Mouse (Mus musculus): ENCODE data around the gene Olfr1226.
"Not testable (repeated sequence)": the region's sequence is repeated elsewhere in the genome, so short reads cannot be mapped to it uniquely, and the experiment has no call there.

Olfr1226 gene

DNA sequence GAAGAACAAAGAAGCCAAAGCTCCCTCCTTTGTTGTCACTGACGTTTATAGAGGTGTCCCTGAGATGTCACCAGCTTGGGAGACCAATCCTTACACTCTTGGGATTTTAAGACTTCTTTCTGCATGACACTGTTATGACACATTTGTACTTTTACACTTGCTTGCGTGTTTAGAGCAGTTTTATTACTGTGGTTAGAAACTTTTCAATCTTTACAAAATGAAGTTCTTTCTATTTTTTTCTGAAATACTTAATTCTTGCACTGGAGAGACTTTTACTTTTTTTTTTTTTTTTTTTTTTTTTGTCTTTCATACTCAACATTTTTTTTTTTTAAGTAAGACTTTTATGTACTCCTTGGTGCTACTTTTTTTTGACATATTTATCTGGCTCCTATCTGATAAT lies at the start of gene Olfr1226:
TSS of gene Olfr1226 (minus strand) at position 101 of the 400 bp plus-strand sequence.
- no peak for DNase-seq

DNA sequence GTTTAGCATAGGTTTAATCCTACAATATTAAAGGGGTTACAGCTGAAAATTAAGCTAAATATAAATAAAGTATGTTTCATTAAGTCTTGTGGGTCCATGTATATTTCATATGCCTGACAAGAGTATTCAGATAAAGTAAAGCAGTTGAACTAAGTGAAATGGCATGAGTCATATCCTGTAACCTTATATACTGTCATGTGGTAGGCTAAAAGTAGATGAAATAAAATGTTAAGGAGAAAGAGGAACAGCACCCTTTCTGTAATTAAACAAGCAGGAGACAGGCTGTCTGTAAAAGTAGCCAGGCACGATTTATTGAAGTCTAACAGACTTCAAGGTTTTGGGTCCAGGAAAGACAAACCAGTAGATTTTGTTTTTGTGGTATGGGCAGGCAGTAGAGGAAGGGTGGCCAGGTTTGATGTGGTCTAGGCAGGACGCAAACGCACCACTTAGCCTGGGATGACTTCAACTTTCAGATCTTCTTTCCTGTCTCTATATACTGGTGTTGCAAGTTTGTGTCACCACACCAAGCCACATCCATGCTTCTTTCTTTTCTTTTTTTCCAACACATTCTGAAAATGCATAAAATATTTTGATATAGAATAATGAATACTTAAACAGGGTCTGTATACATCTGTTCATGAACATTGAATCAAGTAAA lies 3.4 kb downstream of the Olfr1226 start:
- DNase-seq: no peak

DNA sequence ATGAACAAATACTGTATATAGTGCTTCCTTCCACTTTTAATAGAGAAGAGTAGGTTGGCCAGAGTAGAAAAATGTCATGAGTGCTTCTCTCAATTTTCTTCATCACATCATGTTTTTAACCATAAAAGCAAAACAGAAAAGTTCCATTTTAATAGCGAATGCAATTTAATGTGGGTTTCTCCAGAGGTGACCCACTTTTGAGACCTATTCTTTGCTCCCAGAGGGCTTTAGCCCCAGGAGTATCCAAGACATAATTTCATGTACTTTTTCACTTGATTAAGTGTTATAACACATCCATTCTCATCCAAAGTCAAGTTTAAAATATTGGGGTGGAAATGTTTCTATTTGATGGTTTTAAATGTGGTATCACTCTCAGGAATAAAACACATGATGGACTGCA lies 25.3 kb downstream of the Olfr1226 start, which contains the start of gene Olfr1225:
TSS of gene Olfr1225 (minus strand) at position 101 of the 400 bp plus-strand sequence.
- no peak for DNase-seq

DNA sequence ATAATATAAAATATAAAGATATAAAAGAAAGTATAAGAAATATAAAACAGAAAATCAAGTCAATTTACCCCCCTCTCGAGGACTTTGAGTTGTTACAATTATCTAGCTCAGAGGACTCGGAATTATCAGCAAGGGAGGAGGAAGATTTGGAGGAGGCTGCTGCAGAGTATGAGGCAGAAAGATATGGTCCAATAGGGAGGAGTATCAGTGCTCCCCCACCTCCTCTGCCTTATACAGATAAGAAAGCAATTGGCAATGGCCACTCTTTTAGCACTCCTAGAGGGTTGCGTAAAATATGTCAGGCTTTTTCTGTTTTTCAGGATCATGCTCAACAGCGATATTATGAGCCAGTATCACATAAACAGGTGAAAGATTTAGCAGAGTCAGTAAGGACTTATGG lies 35.1 kb downstream of the Olfr1226 start:
- DNase-seq: not testable (repeated sequence)

DNA sequence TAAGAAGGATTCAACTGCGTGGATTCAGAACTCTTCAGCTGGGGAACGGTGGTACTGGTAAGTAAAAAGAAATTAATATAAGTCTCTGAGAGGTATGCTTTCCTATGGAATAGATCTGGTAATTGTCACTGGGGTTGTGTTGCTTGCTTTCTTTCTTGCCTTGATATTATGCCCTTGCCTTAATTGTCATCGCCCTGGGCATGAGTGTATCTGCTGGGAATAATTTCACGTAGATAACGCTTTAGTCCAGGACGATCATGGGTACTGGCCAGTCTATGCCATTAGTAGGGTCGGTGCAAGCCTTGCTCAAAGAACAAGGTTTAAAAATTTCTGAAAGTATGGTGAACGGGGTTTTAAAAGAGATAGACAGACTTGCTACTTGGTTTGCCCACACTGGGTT lies 35.9 kb downstream of the Olfr1226 start, which contains the start of gene Olfr1224-ps1:
TSS of gene Olfr1224-ps1 (minus strand) at position 101 of the 400 bp plus-strand sequence.
- DNase-seq: not testable (repeated sequence)

DNA sequence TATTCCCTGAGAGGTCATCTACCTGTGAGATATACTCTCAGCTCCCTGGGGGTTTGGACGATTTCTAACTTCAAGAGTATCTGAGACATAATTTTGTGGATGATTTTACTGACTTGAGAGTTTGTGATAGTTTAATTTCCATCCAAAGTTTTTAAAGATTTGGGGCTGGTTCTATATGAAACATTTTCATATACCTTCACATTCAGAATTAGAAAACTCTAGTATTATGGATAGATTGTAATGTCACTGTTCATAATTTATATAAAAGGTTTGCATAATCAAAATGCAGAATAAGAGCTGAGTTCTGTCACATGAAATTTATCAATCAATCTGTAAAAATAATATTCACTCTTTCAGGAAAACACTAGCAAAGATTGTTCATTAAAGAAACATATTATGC lies 48.4 kb downstream of the Olfr1226 start, which contains the start of gene Olfr1223:
TSS of gene Olfr1223 (minus strand) at position 101 of the 400 bp plus-strand sequence.
- no peak for DNase-seq
